Mouse (Mus musculus) spleen, adult 2 months (tissue): ENCODE measurements at regions not wholly inside any gene's neighbourhood (a gene's known extent, or its start where the extent isn't known, plus 50 kb on each side); places are given as distances from the start of the nearest gene placed in this dataset.

Experiments used
- DNase-seq, 2 experiments: peaks; one replicate each; pipeline versions ENCODE4 v3.0.0 to v3.0.0-alpha.2; 2012 to 2021; ENCODE audit warnings: low spot score in 2 of 2, low read depth in 1 of 2
- H3K27ac ChIP-seq: fragments of 200-500 bp; 2 replicates; pipeline ENCODE4 v1.5.1; 2012; ENCODE audit warnings: low read length, inconsistent platforms; ENCODE audit not compliant: insufficient read depth
- H3K27me3 ChIP-seq: fragments of 200-500 bp; 2 replicates; pipeline ENCODE4 v1.6.1; 2012; ENCODE audit warnings: mild to moderate bottlenecking, moderate library complexity, low read length, inconsistent platforms; ENCODE audit not compliant: control insufficient read depth, insufficient read depth
- H3K36me3 ChIP-seq: fragments of 200-500 bp; 2 replicates; pipeline ENCODE4 v1.6.1; 2012; ENCODE audit warnings: mild to moderate bottlenecking, low read length, inconsistent platforms; ENCODE audit not compliant: control insufficient read depth, insufficient read depth
- H3K4me1 ChIP-seq: fragments of 200-500 bp; 2 replicates; pipeline ENCODE4 v1.6.1; 2011; ENCODE audit warnings: inconsistent platforms; ENCODE audit not compliant: control insufficient read depth, insufficient read depth, insufficient read length
- H3K4me3 ChIP-seq: fragments of 200-500 bp; 2 replicates; pipeline ENCODE4 v1.5.1; 2011; ENCODE audit warnings: mild to moderate bottlenecking, inconsistent platforms; ENCODE audit not compliant: insufficient read depth, insufficient read length; ENCODE audit errors: extremely low read depth
- CTCF ChIP-seq: fragments of 200-500 bp; IDR thresholded peaks from 2 replicates; pipeline ENCODE4 v1.5.1; 2011; ENCODE audit warnings: mild to moderate bottlenecking, inconsistent platforms; ENCODE audit not compliant: insufficient read depth, insufficient read length, insufficient replicate concordance; ENCODE audit errors: extremely low read depth
- POLR2A ChIP-seq: fragments of 200-500 bp; IDR thresholded peaks from 2 replicates; pipeline ENCODE4 v1.6.1; 2011; ENCODE audit warnings: low read depth, low read length, inconsistent platforms
- WGBS: fragments of 180-500 bp; shearing (Covaris S2); methylation state at CpG from one replicate; pipeline ENCODE4 v1.1.7; 2018; 5-methylcytosine and 5-hydroxymethylcytosine counted together

DNA sequence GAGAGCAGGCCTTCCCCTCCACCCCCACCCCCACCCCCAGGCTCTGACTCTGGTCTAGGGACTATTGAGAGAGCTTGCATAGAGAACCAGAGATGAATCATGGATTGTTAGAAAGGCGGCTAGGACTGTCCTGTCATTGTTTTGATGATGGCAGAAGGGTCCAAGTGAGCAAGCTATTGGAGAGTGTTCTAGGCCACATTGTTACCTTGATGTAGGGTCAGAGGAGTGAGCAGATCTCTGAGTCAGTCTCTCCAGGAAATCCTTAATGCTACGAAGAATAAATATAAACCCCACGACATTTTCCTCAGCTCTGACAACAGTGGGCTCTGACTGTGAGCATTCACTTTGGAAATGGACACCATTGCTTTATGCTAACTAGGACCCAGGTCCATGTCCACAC is 144.9 kb downstream of the Hibadh start:
- H3K36me3 ChIP-seq, result no peaks in the 10 kb centered on the region
- H3K27ac ChIP-seq, result no peak overlapping the region
- no peak overlapping the region for H3K4me3 ChIP-seq
- no peaks in the 10 kb centered on the region for H3K4me1 ChIP-seq
- DNase-seq, result no peak
- 65% methylated on average over 3 of the region's 3 CpGs for WGBS
- H3K27me3 ChIP-seq, result no peaks in the 10 kb centered on the region
- TF ChIP-seq CTCF (no peak), POLR2A (no peak)

- no peak for TF ChIP-seq POLR2A
- no peak for TF ChIP-seq CTCF
- WGBS, result 85% methylated on average over 5 of the region's 5 CpGs
- no peak overlapping the region for H3K4me3 ChIP-seq
- H3K27me3 ChIP-seq, result no peaks in the 10 kb centered on the region
- H3K36me3 ChIP-seq, result no peaks in the 10 kb centered on the region
- H3K4me1 ChIP-seq, result no peaks in the 10 kb centered on the region
- no peak overlapping the region for H3K27ac ChIP-seq
- no peak for DNase-seq
Observed at GRCm38 (mm10) chr6:52495855-52496254, 144.3 kb downstream of the Hibadh start.
